Mouse (Mus musculus) testis, adult 2 months (tissue): ENCODE measurements at regions not wholly inside any gene's neighbourhood (a gene's known extent, or its start where the extent isn't known, plus 50 kb on each side); places are given as distances from the start of the nearest gene placed in this dataset.

ENCODE experiments used
- CTCF ChIP-seq: fragments of 200-500 bp; IDR thresholded peaks from 2 replicates; pipeline ENCODE4 v1.5.1; 2012; ENCODE audit warnings: low read depth, mild to moderate bottlenecking, inconsistent platforms, low read length, moderate library complexity; ENCODE audit not compliant: control insufficient read depth, insufficient read depth, insufficient replicate concordance
- POLR2A ChIP-seq: fragments of 200-500 bp; IDR thresholded peaks from 2 replicates; pipeline ENCODE4 v1.6.1; 2012; ENCODE audit warnings: low read depth, mild to moderate bottlenecking, inconsistent platforms, low read length, moderate library complexity; ENCODE audit not compliant: control insufficient read depth

GRCm38 (mm10) chr12:56450261-56450660 is 86.4 kb downstream of the Nkx2-1 start:
- no peak for TF ChIP-seq CTCF
- no peak for TF ChIP-seq POLR2A
